Mouse (Mus musculus) heart, embryonic 16.5 days (tissue): ENCODE measurements around the gene Btg1. TPM values are rescaled to one million over a fixed set of nuclear protein-coding genes. Genes with fewer than 3 reads are reported as not detected.

Experiments
- ATAC-seq: fragments of 200-750 bp; cut with Nextera tagmentation; replicated peaks from 2 replicates; pipeline ENCODE4 v1.8.0; 2017; ENCODE audit warnings: moderate number of reproducible peaks; ENCODE audit not compliant: insufficient read depth, low FRiP score; ENCODE audit errors: extremely low read depth
- H3K27ac ChIP-seq: fragments of 300-500 bp; sonication (generic); 2 replicates; pipeline ENCODE4 v1.5.1; 2014; ENCODE audit warnings: mild to moderate bottlenecking, low read length, control low read depth, moderate library complexity
- H3K27me3 ChIP-seq: fragments of 300-500 bp; sonication (generic); 2 replicates; pipeline ENCODE4 v1.6.1; 2014; ENCODE audit warnings: low read length, mixed read lengths; ENCODE audit not compliant: control insufficient read depth, insufficient read depth
- H3K36me3 ChIP-seq: fragments of 300-500 bp; sonication (generic); 2 replicates; pipeline ENCODE4 v1.6.1; 2014; ENCODE audit not compliant: control insufficient read depth, insufficient read depth
- H3K4me1 ChIP-seq: fragments of 300-500 bp; sonication (generic); 2 replicates; pipeline ENCODE4 v1.6.1; 2014; ENCODE audit warnings: low read length, mixed read lengths; ENCODE audit not compliant: control insufficient read depth, insufficient read depth
- H3K4me2 ChIP-seq: fragments of 300-500 bp; sonication (generic); 2 replicates; pipeline ENCODE4 v1.6.1; 2014; ENCODE audit warnings: low read depth, mild to moderate bottlenecking, control low read depth, low read length
- H3K4me3 ChIP-seq: fragments of 300-500 bp; sonication (generic); 2 replicates; pipeline ENCODE4 v1.5.1; 2014; ENCODE audit warnings: mild to moderate bottlenecking, control low read depth, low read length
- H3K9ac ChIP-seq: fragments of 300-500 bp; sonication (generic); 2 replicates; pipeline ENCODE4 v1.6.1; 2014; ENCODE audit warnings: low read length, control low read depth
- H3K9me3 ChIP-seq: fragments of 300-500 bp; sonication (generic); replicated peaks from 2 replicates; pipeline ENCODE4 v1.6.1; 2016; ENCODE audit warnings: low read length; ENCODE audit not compliant: control insufficient read depth
- WGBS: fragments of 180-500 bp; shearing (Covaris S2); extraction: QIAGEN DNeasy Blood & Tissue Kit; methylation state at CpG from one replicate; pipeline ENCODE4 v1.1.7; 2014; 5-methylcytosine and 5-hydroxymethylcytosine counted together
- polyA plus RNA-seq: library from polyadenylated mRNA; unstranded; fragments of >200 nt; fragmentation: Nextera tagmentation; extraction: Ambion mirVana; gene quantifications from 2 replicates; pipeline ENCODE4 v1.2.1, GENCODE M21; 2015

Btg1 gene
- polyA plus RNA-seq, 1 experiment from 2014 or later, result 56.9 TPM

- WGBS, result 34% methylated on average over 8 of the region's 8 CpGs
- ATAC-seq, result no peak
- peak overlapping the region; percentile 80 for H3K27ac ChIP-seq
- peak overlapping the region; percentile 89 for H3K4me2 ChIP-seq
- peaks cover 42% of the 10 kb centered on the region for H3K4me1 ChIP-seq
- peak overlapping the region; percentile 70 for H3K4me3 ChIP-seq
- H3K27me3 ChIP-seq, result no peaks in the 10 kb centered on the region
- H3K9ac ChIP-seq, result peak overlapping the region; percentile 77
- H3K36me3 ChIP-seq, result peaks cover 30% of the 10 kb centered on the region
- no peaks in the 10 kb centered on the region for H3K9me3 ChIP-seq
These were observed 3.4 kb downstream of the Btg1 start for GRCm38 (mm10) chr10:96619951-96620889.

GRCm38 (mm10) chr10:96620890-96621271, 4.1 kb downstream of the Btg1 start:
- H3K4me1 ChIP-seq, result peaks cover 46% of the 10 kb centered on the region
- H3K4me3 ChIP-seq, result peak overlapping the region; percentile 70
- 16% methylated on average over 4 of the region's 4 CpGs for WGBS
- no peaks in the 10 kb centered on the region for H3K27me3 ChIP-seq
- peak overlapping the region; percentile 89 for H3K4me2 ChIP-seq
- no peak for ATAC-seq
- H3K27ac ChIP-seq, result peak overlapping the region; percentile 68
- no peaks in the 10 kb centered on the region for H3K9me3 ChIP-seq
- H3K36me3 ChIP-seq, result peaks cover 30% of the 10 kb centered on the region
- H3K9ac ChIP-seq, result peak overlapping the region; percentile 77

GRCm38 (mm10) chr10:96621361-96621945, 4.6 kb downstream of the Btg1 start:
- Histone ChIP-seq H3K9ac (peak overlapping the region; percentile 60), H3K4me3 (peak overlapping the region; percentile 70), H3K27ac (peak overlapping the region; percentile 53), H3K9me3 (no peaks in the 10 kb centered on the region), H3K4me1 (peaks cover 43% of the 10 kb centered on the region), H3K27me3 (no peaks in the 10 kb centered on the region), H3K4me2 (peak overlapping the region; percentile 89), H3K36me3 (peaks cover 30% of the 10 kb centered on the region)
- ATAC-seq, result no peak
- 65% methylated on average over 4 of the region's 4 CpGs for WGBS

- 69% methylated on average over 13 of the region's 13 CpGs for WGBS
- peak overlapping the region; percentile 53 for H3K27ac ChIP-seq
- H3K36me3 ChIP-seq, result peaks cover 30% of the 10 kb centered on the region
- peak overlapping the region; percentile 89 for H3K4me2 ChIP-seq
- H3K9ac ChIP-seq, result peak overlapping the region; percentile 60
- no peaks in the 10 kb centered on the region for H3K9me3 ChIP-seq
- ATAC-seq, result no peak
- H3K4me1 ChIP-seq, result peaks cover 43% of the 10 kb centered on the region
- peak overlapping the region; percentile 47 for H3K4me3 ChIP-seq
- no peaks in the 10 kb centered on the region for H3K27me3 ChIP-seq
These were observed 5.3 kb downstream of the Btg1 start for GRCm38 (mm10) chr10:96621980-96622645.

- 82% methylated on average over 6 of the region's 6 CpGs for WGBS
- Histone ChIP-seq H3K4me3 (no peak overlapping the region), H3K9me3 (no peaks in the 10 kb centered on the region), H3K4me1 (peaks cover 43% of the 10 kb centered on the region), H3K27ac (no peak overlapping the region), H3K9ac (no peak overlapping the region), H3K27me3 (no peaks in the 10 kb centered on the region), H3K4me2 (peak overlapping the region; percentile 38; the same call in 1 of the 2 replicates), H3K36me3 (peaks cover 30% of the 10 kb centered on the region)
- no peak for ATAC-seq
These were observed 6.2 kb downstream of the Btg1 start for GRCm38 (mm10) chr10:96622761-96623632.

- H3K4me3 ChIP-seq, result no peak overlapping the region
- 86% methylated on average over 4 of the region's 4 CpGs for WGBS
- H3K27me3 ChIP-seq, result no peaks in the 10 kb centered on the region
- H3K9ac ChIP-seq, result no peak overlapping the region
- no peak overlapping the region for H3K27ac ChIP-seq
- no peaks in the 10 kb centered on the region for H3K9me3 ChIP-seq
- peaks cover 30% of the 10 kb centered on the region for H3K36me3 ChIP-seq
- no peak for ATAC-seq
- H3K4me2 ChIP-seq, result no peak overlapping the region
- peaks cover 43% of the 10 kb centered on the region for H3K4me1 ChIP-seq
These were observed 6.9 kb downstream of the Btg1 start for GRCm38 (mm10) chr10:96623633-96624195.

- Histone ChIP-seq H3K27ac (no peak overlapping the region), H3K4me3 (no peak overlapping the region), H3K4me2 (no peak overlapping the region), H3K27me3 (no peaks in the 10 kb centered on the region), H3K9ac (no peak overlapping the region), H3K9me3 (no peaks in the 10 kb centered on the region), H3K36me3 (peaks cover 30% of the 10 kb centered on the region), H3K4me1 (peaks cover 43% of the 10 kb centered on the region)
- WGBS, result 92% methylated on average over 2 of the region's 2 CpGs
- no peak for ATAC-seq
These were observed 7.6 kb downstream of the Btg1 start for GRCm38 (mm10) chr10:96624406-96624805.

GRCm38 (mm10) chr10:96625061-96625460, 8.3 kb downstream of the Btg1 start:
- Histone ChIP-seq H3K4me1 (peaks cover 43% of the 10 kb centered on the region), H3K9ac (no peak overlapping the region), H3K4me3 (no peak overlapping the region), H3K27ac (peak overlapping the region; percentile 69), H3K9me3 (no peaks in the 10 kb centered on the region), H3K27me3 (no peaks in the 10 kb centered on the region), H3K36me3 (peaks cover 25% of the 10 kb centered on the region), H3K4me2 (no peak overlapping the region)
- 88% methylated on average over 3 of the region's 4 CpGs for WGBS
- no peak for ATAC-seq
